ENCODE assay signal across 8 mouse cellular contexts in genomic region chr2:13271165-13271957, GRCm38 (mm10). TPM values are rescaled to one million over a fixed set of nuclear protein-coding genes. Genes with fewer than 3 reads are reported as not detected.
A peak's percentile ranks its signal among the peaks of the same experiment; 100 is the strongest.
DNase-seq lines count a peak whose midpoint lies in the region; ATAC-seq and TF ChIP-seq lines count a peak whose summit lies in the region.

Rsu1 (minus strand) TSS chr2:13271415.

- intact Hi-C loops in heart, postnatal 10 days (cut with DNase I) = loop anchor here (5.0 kb wide), 1 partner anchor 666 kb away; no protein-coding TSS in a partner anchor

- ATAC-seq in cerebellum, adult (ENCODE audit: insufficient number of reproducible peaks, low FRiP score, low TSS enrichment) = peak; percentile 98
- ATAC-seq in forebrain, embryonic 13.5 days = peak; percentile 99
- peak; percentile 98 for ATAC-seq in liver, postnatal 0 days
- peak; percentile 99 for ATAC-seq in neural tube, embryonic 14.5 days (ENCODE audit: low read depth)

- TF ChIP-seq EP300 in ES-Bruce4 (IDR thresholded peaks at IDR 0.05; ENCODE audit: insufficient read depth, low read depth, low read length) = no peak
- 0 out of 2 replicates have a peak, but pooled peaks have one; percentile 28 for TF ChIP-seq EP300 in liver, postnatal 0 days (IDR thresholded peaks at IDR 0.05; ENCODE audit: low read depth)

- peak within 1 kb of the TSS; percentile 49 for H3K9ac ChIP-seq in ES-Bruce4 (ENCODE audit: low read depth, poor library complexity, severe bottlenecking)
- H3K9ac ChIP-seq in forebrain, embryonic 13.5 days = peak within 1 kb of the TSS; percentile 70
- peak within 1 kb of the TSS; percentile 73 for H3K9ac ChIP-seq in liver, postnatal 0 days (replicated peaks)
- peak within 1 kb of the TSS; percentile 67 for H3K9ac ChIP-seq in neural tube, embryonic 14.5 days (replicated peaks; ENCODE audit: low read depth, low read length)

- H3K36me3 ChIP-seq in ES-Bruce4 (ENCODE audit: control insufficient read depth, insufficient read depth, low read length, poor library complexity, severe bottlenecking) = no peaks in the 10 kb centered on the region
- no peaks in the 10 kb centered on the region for H3K36me3 ChIP-seq in forebrain, embryonic 13.5 days (ENCODE audit: poor library complexity, severe bottlenecking)
- no peaks in the 10 kb centered on the region for H3K36me3 ChIP-seq in liver, postnatal 0 days (replicated peaks; ENCODE audit: insufficient read depth, low read length)
- H3K36me3 ChIP-seq in neural tube, embryonic 14.5 days (ENCODE audit: control insufficient read depth, insufficient read depth, low read length) = no peaks in the 10 kb centered on the region

- peak; percentile 98 for DNase-seq in heart, postnatal 10 days
- peak; percentile 99 for DNase-seq in large intestine, adult 2 months (ENCODE audit: low read depth, low spot score)
- peak; percentile 94 for DNase-seq in liver, postnatal 0 days
- peak; percentile 93 for DNase-seq in testis, postnatal 10 days (ENCODE audit: low spot score)

- no peaks in the 10 kb centered on the region for H3K9me3 ChIP-seq in ES-Bruce4 (replicated peaks; ENCODE audit: control insufficient read depth, insufficient read depth, low read length, poor library complexity, severe bottlenecking)
- H3K9me3 ChIP-seq in forebrain, embryonic 13.5 days (replicated peaks) = no peaks in the 10 kb centered on the region
- no peaks in the 10 kb centered on the region for H3K9me3 ChIP-seq in liver, postnatal 0 days (ENCODE audit: low read length)
- no peaks in the 10 kb centered on the region for H3K9me3 ChIP-seq in neural tube, embryonic 14.5 days (ENCODE audit: control insufficient read depth, low read length)

- H3K27me3 ChIP-seq in ES-Bruce4 (ENCODE audit: control insufficient read depth, insufficient read depth, low read length, poor library complexity, severe bottlenecking) = no peaks in the 10 kb centered on the region
- no peaks in the 10 kb centered on the region for H3K27me3 ChIP-seq in forebrain, embryonic 13.5 days
- H3K27me3 ChIP-seq in liver, postnatal 0 days (ENCODE audit: insufficient read depth, low read length) = no peaks in the 10 kb centered on the region
- no peaks in the 10 kb centered on the region for H3K27me3 ChIP-seq in neural tube, embryonic 14.5 days (ENCODE audit: control insufficient read depth, insufficient read depth, low read length)

- no peaks in the 10 kb centered on the region for H3K4me1 ChIP-seq in ES-Bruce4 (ENCODE audit: control insufficient read depth, insufficient read depth, low read length)
- H3K4me1 ChIP-seq in forebrain, embryonic 13.5 days = peaks cover 10% of the 10 kb centered on the region; the same call in 1 of the 2 replicates
- peaks cover 17% of the 10 kb centered on the region for H3K4me1 ChIP-seq in liver, postnatal 0 days (ENCODE audit: insufficient read depth)
- H3K4me1 ChIP-seq in neural tube, embryonic 14.5 days (ENCODE audit: control insufficient read depth, insufficient read depth, low read length) = 0 out of 2 replicates have a peak, but pooled peaks cover 2% of the 10 kb centered on the region

- peak within 1 kb of the TSS; percentile 78 for H3K4me2 ChIP-seq in forebrain, embryonic 13.5 days
- H3K4me2 ChIP-seq in liver, postnatal 0 days (ENCODE audit: low read depth, low read length) = peak within 1 kb of the TSS; percentile 94
- H3K4me2 ChIP-seq in neural tube, embryonic 14.5 days (ENCODE audit: low read depth, low read length) = peak within 1 kb of the TSS; percentile 74

- no peak for TF ChIP-seq POLR2A in ES-Bruce4 (IDR thresholded peaks at IDR 0.05; ENCODE audit: insufficient read depth, low read length)

- H3K27ac ChIP-seq in ES-Bruce4 (ENCODE audit: insufficient read depth, low read length) = no peak within 1 kb of the TSS
- H3K27ac ChIP-seq in forebrain, embryonic 13.5 days = no peak within 1 kb of the TSS
- H3K27ac ChIP-seq in liver, postnatal 0 days (ENCODE audit: low read depth) = peak within 1 kb of the TSS; percentile 84
- no peak within 1 kb of the TSS for H3K27ac ChIP-seq in neural tube, embryonic 14.5 days (ENCODE audit: low read depth, low read length)

- no peak for TF ChIP-seq CTCF in ES-Bruce4 (IDR thresholded peaks at IDR 0.05; ENCODE audit: low read depth, low read length)
- no peak for TF ChIP-seq CTCF in liver, postnatal 0 days (IDR thresholded peaks at IDR 0.05; ENCODE audit: low read depth)

- WGBS in forebrain, embryonic 13.5 days = under 1% methylated on average over 37 of the region's 37 CpGs
- under 1% methylated on average over 37 of the region's 37 CpGs for WGBS in large intestine, adult 2 months
- under 1% methylated on average over 37 of the region's 37 CpGs for WGBS in liver, postnatal 0 days (ENCODE audit: insufficient replicate concordance)
- 1% methylated on average over 37 of the region's 37 CpGs for WGBS in neural tube, embryonic 14.5 days

- peak within 1 kb of the TSS; percentile 89 for H3K4me3 ChIP-seq in ES-Bruce4 (ENCODE audit: low read depth, low read length)
- peak within 1 kb of the TSS; percentile 57 for H3K4me3 ChIP-seq in forebrain, embryonic 13.5 days
- peak within 1 kb of the TSS; percentile 61 for H3K4me3 ChIP-seq in liver, postnatal 0 days (ENCODE audit: low read depth, low read length)
- H3K4me3 ChIP-seq in neural tube, embryonic 14.5 days (ENCODE audit: low read depth, low read length) = peak within 1 kb of the TSS; percentile 53

RNA-seq across cellular contexts. Expression of gene Rsu1, which starts in this region (rescaled TPM):
- polyA plus RNA-seq in ES-Bruce4 (2011; ENCODE audit: insufficient read depth, insufficient read length, low read depth, missing spikeins) = 49.4 and 67.7 TPM in 2 replicates
- polyA plus RNA-seq in forebrain, embryonic 13.5 days (2015; fragmentation: Nextera tagmentation; extraction: Ambion mirVana) = 45.9 and 50.0 TPM in 2 replicates
- 100 to 1,000 TPM in 1 of 2 experiments, 10 to 100 TPM in 1; 98.4 to 102 TPM for total RNA-seq in heart, postnatal 10 days (2021)
- polyA plus RNA-seq in large intestine, adult 2 months (2012; rRNA removed) = 35.2 and 45.9 TPM in 2 replicates
- 55.2 and 55.5 TPM in 2 replicates for polyA plus RNA-seq in liver, postnatal 0 days (2015; fragmentation: Nextera tagmentation; extraction: Ambion mirVana)
- polyA plus RNA-seq in neural tube, embryonic 14.5 days (2014; fragmentation: Nextera tagmentation; extraction: Ambion mirVana) = 61.6 and 65.1 TPM in 2 replicates
